Mouse (Mus musculus) hindbrain, postnatal 0 days (tissue): ENCODE measurements around the gene Fem1b. TPM values are rescaled to one million over a fixed set of nuclear protein-coding genes. Genes with fewer than 3 reads are reported as not detected.
"Not testable (repeated sequence)": the region's sequence is repeated elsewhere in the genome, so short reads cannot be mapped to it uniquely, and the experiment has no call there.

Experiments used
- ATAC-seq: fragments of 200-750 bp; cut with Nextera tagmentation; 2 replicates; pipeline ENCODE4 v1.8.0; 2017; ENCODE audit warnings: mild to moderate bottlenecking, moderate TSS enrichment, moderate library complexity
- DNase-seq: peaks from one replicate; pipeline ENCODE4 v3.0.0-alpha.2; 2015; ENCODE audit warnings: low spot score
- H3K27ac ChIP-seq: fragments of 300-500 bp; sonication (generic); 2 replicates; pipeline ENCODE4 v1.5.1; 2014; ENCODE audit warnings: mild to moderate bottlenecking
- H3K27me3 ChIP-seq: fragments of 300-500 bp; sonication (generic); 2 replicates; pipeline ENCODE4 v1.6.1; 2014; ENCODE audit warnings: low read length, mixed read lengths; ENCODE audit not compliant: insufficient read depth
- H3K36me3 ChIP-seq: fragments of 300-500 bp; sonication (generic); 2 replicates; pipeline ENCODE4 v1.6.1; 2014; ENCODE audit warnings: low read length, mixed read lengths; ENCODE audit not compliant: insufficient read depth
- H3K4me1 ChIP-seq: fragments of 300-500 bp; sonication (generic); 2 replicates; pipeline ENCODE4 v1.6.1; 2014; ENCODE audit warnings: antibody characterized with exemption, low read length, mixed read lengths; ENCODE audit not compliant: insufficient read depth
- H3K4me2 ChIP-seq: fragments of 300-500 bp; sonication (generic); 2 replicates; pipeline ENCODE4 v1.6.1; 2014; ENCODE audit warnings: low read depth, mild to moderate bottlenecking, low read length, moderate library complexity, mixed read lengths
- H3K4me3 ChIP-seq: fragments of 300-500 bp; sonication (generic); 2 replicates; pipeline ENCODE4 v1.5.1; 2014; ENCODE audit warnings: low read length
- H3K9ac ChIP-seq: fragments of 300-500 bp; sonication (generic); replicated peaks from 2 replicates; pipeline ENCODE4 v1.6.1; 2014; ENCODE audit warnings: mild to moderate bottlenecking, low read length, moderate library complexity, mixed read lengths
- H3K9me3 ChIP-seq: fragments of 300-500 bp; sonication (generic); 2 replicates; pipeline ENCODE4 v1.6.1; 2016; ENCODE audit warnings: low read length, mixed read lengths
- CTCF ChIP-seq: IDR thresholded peaks from 2 replicates; pipeline ENCODE4 v1.5.1; 2016; ENCODE audit warnings: antibody characterized with exemption, control low read depth, low read depth
- WGBS: fragments of 180-500 bp; shearing (Covaris S2); extraction: QIAGEN DNeasy Blood & Tissue Kit; methylation state at CpG from one replicate; pipeline ENCODE4 v1.1.7; 2014; 5-methylcytosine and 5-hydroxymethylcytosine counted together
- polyA plus RNA-seq: library from polyadenylated mRNA; unstranded; fragments of >200 nt; fragmentation: Nextera tagmentation; extraction: Ambion mirVana; gene quantifications from 2 replicates; pipeline ENCODE4 v1.2.1, GENCODE M21; 2015
- total RNA-seq: library from RNA; depleted of rRNA; stranded (reverse); fragments of >200 nt; gene quantifications from 2 replicates; pipeline ENCODE4 v1.2.3, GENCODE M21; 2014

The Fem1b gene
- total and polyA plus RNA-seq, 2 experiments from 2014 or later = 33.2 to 163 TPM

- Histone ChIP-seq H3K4me1 (peaks cover 9% of the 10 kb centered on the region), H3K9ac (peak overlapping the region; percentile 96), H3K27me3 (no peaks in the 10 kb centered on the region), H3K4me2 (peak overlapping the region; percentile 69), H3K27ac (peak overlapping the region; percentile 98), H3K4me3 (peak overlapping the region; percentile 93), H3K36me3 (no peaks in the 10 kb centered on the region), H3K9me3 (no peaks in the 10 kb centered on the region)
- ATAC-seq (peak; percentile 75), DNase-seq (peak; percentile 70)
- 1% methylated on average over 58 of the region's 58 CpGs for WGBS
- TF ChIP-seq CTCF = peak; percentile 56
Observed at GRCm38 (mm10) chr9:62810543-62811515, 905 bp downstream of the Fem1b start.

- DNase-seq = no peak
- Histone ChIP-seq H3K27ac (peak overlapping the region; percentile 98; the same call in 1 of the 2 replicates), H3K4me2 (peak overlapping the region; percentile 69), H3K4me3 (peak overlapping the region; percentile 93), H3K9me3 (no peaks in the 10 kb centered on the region), H3K9ac (peak overlapping the region; percentile 96), H3K4me1 (peaks cover 9% of the 10 kb centered on the region), H3K27me3 (no peaks in the 10 kb centered on the region), H3K36me3 (no peaks in the 10 kb centered on the region)
- 15% methylated on average over 8 of the region's 8 CpGs for WGBS
- ATAC-seq = no peak
- no peak for TF ChIP-seq CTCF
Observed at GRCm38 (mm10) chr9:62810095-62810494, 1.6 kb downstream of the Fem1b start.

GRCm38 (mm10) chr9:62799218-62799617, 12.5 kb downstream of the Fem1b start:
- not testable (repeated sequence) for H3K4me3 ChIP-seq, H3K27me3 ChIP-seq, H3K27ac ChIP-seq, H3K4me1 ChIP-seq, H3K4me2 ChIP-seq, H3K9me3 ChIP-seq, H3K9ac ChIP-seq, DNase-seq, ATAC-seq
- 95% methylated on average over 2 of the region's 2 CpGs for WGBS
- peaks cover 25% of the 10 kb centered on the region; the same call in 1 of the 2 replicates for H3K36me3 ChIP-seq

- no peak overlapping the region for H3K27ac ChIP-seq
- TF ChIP-seq CTCF = no peak
- ATAC-seq = no peak
- no peak overlapping the region for H3K4me2 ChIP-seq
- H3K9ac ChIP-seq = no peak overlapping the region
- H3K4me3 ChIP-seq = no peak overlapping the region
- no peaks in the 10 kb centered on the region for H3K4me1 ChIP-seq
- H3K27me3 ChIP-seq = no peaks in the 10 kb centered on the region
- no peak for DNase-seq
- H3K9me3 ChIP-seq = no peaks in the 10 kb centered on the region
- 81% methylated on average over 12 of the region's 12 CpGs for WGBS
- peaks cover 4% of the 10 kb centered on the region; the same call in 1 of the 2 replicates for H3K36me3 ChIP-seq
Observed at GRCm38 (mm10) chr9:62789856-62790255, 21.9 kb downstream of the Fem1b start.

- Histone ChIP-seq H3K9me3 (no peaks in the 10 kb centered on the region), H3K4me2 (no peak overlapping the region), H3K9ac (no peak overlapping the region), H3K4me3 (no peak overlapping the region), H3K27ac (no peak overlapping the region), H3K27me3 (no peaks in the 10 kb centered on the region), H3K36me3 (no peaks in the 10 kb centered on the region), H3K4me1 (peaks cover 22% of the 10 kb centered on the region)
- WGBS = 69% methylated on average over 5 of the region's 5 CpGs
- TF ChIP-seq CTCF = no peak
- no peak for DNase-seq
- ATAC-seq = no peak
Observed at GRCm38 (mm10) chr9:62786721-62787120, 25.0 kb downstream of the Fem1b start.

- WGBS = 95% methylated on average over 2 of the region's 2 CpGs
- Histone ChIP-seq H3K27ac (peak overlapping the region; percentile 74), H3K36me3 (no peaks in the 10 kb centered on the region), H3K9ac (no peak overlapping the region), H3K4me3 (no peak overlapping the region), H3K4me1 (peaks cover 25% of the 10 kb centered on the region), H3K9me3 (no peaks in the 10 kb centered on the region), H3K27me3 (no peaks in the 10 kb centered on the region), H3K4me2 (no peak overlapping the region)
- no peak for DNase-seq
- ATAC-seq = no peak
- peak; percentile 61 for TF ChIP-seq CTCF
Observed at GRCm38 (mm10) chr9:62784233-62784632, 27.5 kb downstream of the Fem1b start.
